Mouse (Mus musculus) 3134 (cell line): Measurements from ENCODE around the gene BC080695.
"Not testable (repeated sequence)": the region's sequence is repeated elsewhere in the genome, so short reads cannot be mapped to it uniquely, and the experiment has no call there.

Experiments
- DNase-seq: peaks from one replicate; pipeline ENCODE4 v3.0.0-alpha.2; 2011; ENCODE audit warnings: low spot score; ENCODE audit not compliant: insufficient read length; ENCODE audit errors: extremely low read depth

The BC080695 gene

GRCm38 (mm10) chr4:143551400-143551799, at the start of gene BC080695, which contains the start of gene Gm13057:
BC080695 (plus strand) TSS chr4:143551700.
Gm13057 (plus strand) TSS chr4:143551709.
- DNase-seq: not testable (repeated sequence)

- no peak for DNase-seq
These were observed 40.5 kb upstream of the BC080695 start, which contains the start of gene Gm13043 for GRCm38 (mm10) chr4:143511043-143511442. Gm13043 (plus strand) TSS chr4:143511343.

GRCm38 (mm10) chr4:143535654-143536053, 15.8 kb upstream of the BC080695 start, which contains the start of gene Gm13040:
Gm13040 (plus strand) TSS chr4:143535954.
- DNase-seq: not testable (repeated sequence)

GRCm38 (mm10) chr4:143611927-143612326, 60.4 kb downstream of the BC080695 start:
- not testable (repeated sequence) for DNase-seq

- not testable (repeated sequence) for DNase-seq
These were observed 63.2 kb downstream of the BC080695 start, which contains the start of gene Gm13083 for GRCm38 (mm10) chr4:143614703-143615102. Gm13083 (plus strand) TSS chr4:143615003.

- DNase-seq: not testable (repeated sequence)
These were observed 66.6 kb downstream of the BC080695 start for GRCm38 (mm10) chr4:143618101-143618500.
